Mouse (Mus musculus): ENCODE measurements around the gene Sppl2b. TPM values are rescaled to one million over a fixed set of nuclear protein-coding genes. Genes with fewer than 3 reads are reported as not detected.

The Sppl2b gene
- 69.3 and 70.3 TPM in 2 replicates for polyA plus RNA-seq (2014; fragmentation: Nextera tagmentation; extraction: Ambion mirVana)

GRCm38 (mm10) chr10:80854913-80855748, at the start of gene Sppl2b, which contains the start of gene Lsm7:
Gene Sppl2b (plus strand): TSS chr10:80855275.
Gene Lsm7 (minus strand): TSS chr10:80855209.
- no peaks in the 10 kb centered on the region for H3K27me3 ChIP-seq (ENCODE audit: control insufficient read depth, insufficient read depth, low read length)
- DNase-seq (ENCODE audit: low spot score) (peak; percentile 100), ATAC-seq (ENCODE audit: low FRiP score) (peak; percentile 83)
- H3K27ac ChIP-seq = peak within 1 kb of the TSS; percentile 78; the same call in 1 of the 2 replicates
- H3K4me2 ChIP-seq (replicated peaks) = peak within 1 kb of the TSS; percentile 99
- WGBS = under 1% methylated on average over 80 of the region's 81 CpGs
- H3K4me1 ChIP-seq (replicated peaks; ENCODE audit: control insufficient read depth, insufficient read depth, low read length) = peaks cover 25% of the 10 kb centered on the region
- peaks cover 23% of the 10 kb centered on the region for H3K36me3 ChIP-seq (replicated peaks; ENCODE audit: control insufficient read depth, insufficient read depth)
- H3K9ac ChIP-seq = peak within 1 kb of the TSS; percentile 83
- peak within 1 kb of the TSS; percentile 94 for H3K4me3 ChIP-seq (replicated peaks; ENCODE audit: low read length)
- no peaks in the 10 kb centered on the region for H3K9me3 ChIP-seq (ENCODE audit: control insufficient read depth, low read length)

GRCm38 (mm10) chr10:80805322-80805721, 49.8 kb upstream of the Sppl2b start:
- ATAC-seq (ENCODE audit: low FRiP score) (no peak), DNase-seq (ENCODE audit: low spot score) (no peak)
- H3K4me3 ChIP-seq (replicated peaks; ENCODE audit: low read length) = no peak overlapping the region
- peaks cover 52% of the 10 kb centered on the region for H3K36me3 ChIP-seq (replicated peaks; ENCODE audit: control insufficient read depth, insufficient read depth)
- no peak overlapping the region for H3K27ac ChIP-seq
- peaks cover 16% of the 10 kb centered on the region for H3K4me1 ChIP-seq (replicated peaks; ENCODE audit: control insufficient read depth, insufficient read depth, low read length)
- H3K9me3 ChIP-seq (ENCODE audit: control insufficient read depth, low read length) = no peaks in the 10 kb centered on the region
- H3K9ac ChIP-seq = no peak overlapping the region
- H3K27me3 ChIP-seq (ENCODE audit: control insufficient read depth, insufficient read depth, low read length) = peaks cover 16% of the 10 kb centered on the region
- H3K4me2 ChIP-seq (replicated peaks) = no peak overlapping the region
- 82% methylated on average over 5 of the region's 5 CpGs for WGBS

- ATAC-seq (ENCODE audit: low FRiP score) = peak; percentile 28; the same call in 1 of the 2 replicates
- H3K4me2 ChIP-seq (replicated peaks) = 0 out of 2 replicates have a peak overlapping the region, but pooled peaks have one; percentile 98
Measured at GRCm38 (mm10) chr10:80805925-80806324, 49.1 kb upstream of the Sppl2b start.

GRCm38 (mm10) chr10:80806341-80807056, 48.6 kb upstream of the Sppl2b start:
- ATAC-seq (ENCODE audit: low FRiP score) = peak; percentile 9; the same call in 1 of the 2 replicates
- H3K9me3 ChIP-seq (ENCODE audit: control insufficient read depth, low read length) = no peaks in the 10 kb centered on the region
- H3K27me3 ChIP-seq (ENCODE audit: control insufficient read depth, insufficient read depth, low read length) = peaks cover 18% of the 10 kb centered on the region
- peaks cover 40% of the 10 kb centered on the region for H3K36me3 ChIP-seq (replicated peaks; ENCODE audit: control insufficient read depth, insufficient read depth)
- WGBS = 34% methylated on average over 34 of the region's 34 CpGs
- H3K9ac ChIP-seq = peak overlapping the region; percentile 80
- H3K4me1 ChIP-seq (replicated peaks; ENCODE audit: control insufficient read depth, insufficient read depth, low read length) = peaks cover 16% of the 10 kb centered on the region
- H3K4me2 ChIP-seq (replicated peaks) = peak overlapping the region; percentile 98
- no peak for DNase-seq (ENCODE audit: low spot score)
- peak overlapping the region; percentile 86 for H3K27ac ChIP-seq
- peak overlapping the region; percentile 46 for H3K4me3 ChIP-seq (replicated peaks; ENCODE audit: low read length)

More at GRCm38 (mm10) chr10:80805925-80806324, 49.1 kb upstream of the Sppl2b start:
- Histone ChIP-seq H3K9me3 (ENCODE audit: control insufficient read depth, low read length) (no peaks in the 10 kb centered on the region), H3K9ac (no peak overlapping the region), H3K36me3 (replicated peaks; ENCODE audit: control insufficient read depth, insufficient read depth) (peaks cover 46% of the 10 kb centered on the region), H3K4me1 (replicated peaks; ENCODE audit: control insufficient read depth, insufficient read depth, low read length) (peaks cover 16% of the 10 kb centered on the region), H3K27ac (no peak overlapping the region), H3K4me3 (replicated peaks; ENCODE audit: low read length) (no peak overlapping the region), H3K27me3 (ENCODE audit: control insufficient read depth, insufficient read depth, low read length) (peaks cover 18% of the 10 kb centered on the region)
- peak; percentile 68 for DNase-seq (ENCODE audit: low spot score)
- 17% methylated on average over 3 of the region's 3 CpGs for WGBS

GRCm38 (mm10) chr10:80807057-80807627, 47.9 kb upstream of the Sppl2b start:
- under 1% methylated on average over 55 of the region's 58 CpGs for WGBS
- peak overlapping the region; percentile 80 for H3K9ac ChIP-seq
- peak overlapping the region; percentile 98 for H3K4me2 ChIP-seq (replicated peaks)
- peaks cover 16% of the 10 kb centered on the region for H3K4me1 ChIP-seq (replicated peaks; ENCODE audit: control insufficient read depth, insufficient read depth, low read length)
- H3K4me3 ChIP-seq (replicated peaks; ENCODE audit: low read length) = peak overlapping the region; percentile 46
- peak; percentile 81 for ATAC-seq (ENCODE audit: low FRiP score)
- H3K9me3 ChIP-seq (ENCODE audit: control insufficient read depth, low read length) = no peaks in the 10 kb centered on the region
- peaks cover 34% of the 10 kb centered on the region for H3K36me3 ChIP-seq (replicated peaks; ENCODE audit: control insufficient read depth, insufficient read depth)
- peak; percentile 78 for DNase-seq (ENCODE audit: low spot score)
- H3K27ac ChIP-seq = peak overlapping the region; percentile 86
- peaks cover 18% of the 10 kb centered on the region for H3K27me3 ChIP-seq (ENCODE audit: control insufficient read depth, insufficient read depth, low read length)

- Histone ChIP-seq H3K4me1 (replicated peaks; ENCODE audit: control insufficient read depth, insufficient read depth, low read length) (peaks cover 16% of the 10 kb centered on the region), H3K27ac (no peak overlapping the region), H3K36me3 (replicated peaks; ENCODE audit: control insufficient read depth, insufficient read depth) (peaks cover 22% of the 10 kb centered on the region), H3K9me3 (ENCODE audit: control insufficient read depth, low read length) (no peaks in the 10 kb centered on the region), H3K27me3 (ENCODE audit: control insufficient read depth, insufficient read depth, low read length) (peaks cover 18% of the 10 kb centered on the region), H3K4me3 (replicated peaks; ENCODE audit: low read length) (0 out of 2 replicates have a peak overlapping the region, but pooled peaks have one; percentile 1), H3K4me2 (replicated peaks) (peak overlapping the region; percentile 98), H3K9ac (peak overlapping the region; percentile 0; the same call in 1 of the 2 replicates)
- whole genome bisulfite sequencing = 18% methylated on average over 40 of the region's 40 CpGs
- no peak for ATAC-seq (ENCODE audit: low FRiP score)
- DNase-seq (ENCODE audit: low spot score) = no peak
Measured at GRCm38 (mm10) chr10:80808099-80808984, 46.7 kb upstream of the Sppl2b start.

- Histone ChIP-seq H3K4me3 (replicated peaks; ENCODE audit: low read length) (0 out of 2 replicates have a peak overlapping the region, but pooled peaks have one; percentile 1), H3K27ac (no peak overlapping the region), H3K4me1 (replicated peaks; ENCODE audit: control insufficient read depth, insufficient read depth, low read length) (peaks cover 16% of the 10 kb centered on the region), H3K27me3 (ENCODE audit: control insufficient read depth, insufficient read depth, low read length) (peaks cover 18% of the 10 kb centered on the region), H3K4me2 (replicated peaks) (peak overlapping the region; percentile 23), H3K9ac (peak overlapping the region; percentile 0; the same call in 1 of the 2 replicates), H3K9me3 (ENCODE audit: control insufficient read depth, low read length) (no peaks in the 10 kb centered on the region), H3K36me3 (replicated peaks; ENCODE audit: control insufficient read depth, insufficient read depth) (peaks cover 14% of the 10 kb centered on the region)
- WGBS = 4% methylated on average over 17 of the region's 18 CpGs
- DNase-seq (ENCODE audit: low spot score) (no peak), ATAC-seq (ENCODE audit: low FRiP score) (no peak)
Measured at GRCm38 (mm10) chr10:80808985-80809632, 46.0 kb upstream of the Sppl2b start.

- H3K4me1 ChIP-seq (replicated peaks; ENCODE audit: control insufficient read depth, insufficient read depth, low read length) = peaks cover 16% of the 10 kb centered on the region
- peaks cover 18% of the 10 kb centered on the region for H3K27me3 ChIP-seq (ENCODE audit: control insufficient read depth, insufficient read depth, low read length)
- no peak overlapping the region for H3K27ac ChIP-seq
- no peak for ATAC-seq (ENCODE audit: low FRiP score)
- no peaks in the 10 kb centered on the region for H3K9me3 ChIP-seq (ENCODE audit: control insufficient read depth, low read length)
- WGBS = 3% methylated on average over 20 of the region's 20 CpGs
- no peak for DNase-seq (ENCODE audit: low spot score)
- peaks cover 4% of the 10 kb centered on the region for H3K36me3 ChIP-seq (replicated peaks; ENCODE audit: control insufficient read depth, insufficient read depth)
- no peak overlapping the region for H3K4me3 ChIP-seq (replicated peaks; ENCODE audit: low read length)
- H3K9ac ChIP-seq = no peak overlapping the region
- no peak overlapping the region; the same call in 1 of the 2 replicates for H3K4me2 ChIP-seq (replicated peaks)
Measured at GRCm38 (mm10) chr10:80810084-80810483, 45.0 kb upstream of the Sppl2b start.
